Mouse (Mus musculus) layer of hippocampus, adult 2 months (tissue): ENCODE results near the gene Imp4. TPM values are rescaled to one million over a fixed set of nuclear protein-coding genes. Genes with fewer than 3 reads are reported as not detected.
A peak's percentile ranks its signal among the peaks of the same experiment; 100 is the strongest.
"Not testable (repeated sequence)": the region's sequence is repeated elsewhere in the genome, so short reads cannot be mapped to it uniquely, and the experiment has no call there.

Experiments used
- DNase-seq, 2 experiments: peaks; one replicate each; pipeline ENCODE4 v3.0.0; 2022; ENCODE audit warnings: low spot score in 2 of 2
- H3K27ac ChIP-seq: fragments of 200-600 bp; 2 replicates; pipeline ENCODE4 v1.8.1; 2022
- H3K4me3 ChIP-seq: fragments of 200-600 bp; 2 replicates; pipeline ENCODE4 v1.8.1; 2022; ENCODE audit warnings: mild to moderate bottlenecking
- CTCF ChIP-seq: fragments of 200-600 bp; conservative IDR thresholded peaks from 2 replicates; pipeline ENCODE4 v1.8.1; 2022; ENCODE audit warnings: antibody characterized with exemption, mild to moderate bottlenecking, moderate library complexity
- total RNA-seq, 2 experiments: library from RNA; stranded (reverse); gene quantifications; 2 replicates each; pipeline ENCODE4 v1.2.3; 2021

Imp4 gene
- total RNA-seq, 2 experiments from 2014 or later = 34.5 to 36.6 TPM

GRCm38 (mm10) chr1:34435371-34436120 lies 4.1 kb upstream of the Imp4 start:
- Histone ChIP-seq H3K27ac (peak overlapping the region; percentile 89), H3K4me3 (peak overlapping the region; percentile 80)
- no peak for DNase-seq
- TF ChIP-seq CTCF = no peak

DNA sequence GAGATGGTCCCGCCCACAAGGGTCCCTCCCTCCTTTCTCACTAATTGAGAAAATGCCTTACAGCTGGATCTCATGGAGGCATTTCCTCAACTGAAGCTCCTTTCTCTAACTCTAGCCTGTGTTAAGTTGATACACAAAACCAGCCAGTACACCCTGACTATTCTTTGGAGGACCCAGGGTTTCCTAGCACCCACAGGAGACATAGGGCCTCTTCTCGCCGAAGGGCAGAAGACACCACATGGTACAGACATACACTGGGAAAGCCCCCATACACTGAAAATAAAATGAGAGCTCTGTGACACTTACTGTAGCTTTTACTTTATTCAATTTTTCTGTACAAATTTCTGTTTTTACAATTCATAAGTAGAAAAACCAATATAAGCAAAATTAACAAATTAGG lies 3.3 kb upstream of the Imp4 start:
- Histone ChIP-seq H3K4me3 (no peak overlapping the region), H3K27ac (no peak overlapping the region)
- no peak for DNase-seq
- no peak for TF ChIP-seq CTCF

- not testable (repeated sequence) for H3K27ac ChIP-seq, H3K4me3 ChIP-seq, DNase-seq
Observed at GRCm38 (mm10) chr1:34437366-34437765, 2.3 kb upstream of the Imp4 start.

DNA sequence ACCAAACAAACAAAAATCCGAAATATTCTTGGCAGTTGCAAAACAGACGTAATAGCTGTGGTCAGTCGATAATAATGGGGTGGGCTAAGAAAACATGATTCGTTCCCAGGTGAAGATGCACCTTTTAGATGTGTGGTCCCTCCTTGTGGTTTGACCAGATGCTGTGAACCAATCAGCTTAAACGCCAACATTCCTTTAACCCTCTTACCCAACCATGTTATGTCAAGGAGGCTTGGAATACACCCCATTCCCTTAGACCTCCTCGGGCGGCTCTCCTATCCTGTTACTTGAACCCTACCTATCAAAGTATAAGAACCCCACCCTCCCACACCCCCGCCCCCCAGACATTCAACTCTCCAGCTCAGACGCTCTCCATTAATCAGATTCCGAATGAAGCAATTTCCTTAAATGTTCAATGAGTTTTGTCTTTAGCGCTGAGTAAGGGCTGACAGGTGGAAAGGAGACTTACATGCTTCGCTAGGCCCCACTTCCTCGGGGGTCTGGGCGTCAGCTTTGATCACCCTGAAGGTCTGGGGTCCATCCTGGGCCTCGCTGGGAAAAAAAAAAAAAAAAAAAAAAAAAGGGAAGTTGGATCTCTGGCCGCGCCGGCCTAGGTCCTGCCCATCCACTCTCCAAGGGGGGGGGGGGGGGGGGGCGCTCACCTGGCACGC lies 1.1 kb upstream of the Imp4 start:
- no peak for TF ChIP-seq CTCF
- Histone ChIP-seq H3K27ac (no peak overlapping the region), H3K4me3 (peak overlapping the region; percentile 81)
- DNase-seq = no peak

DNA sequence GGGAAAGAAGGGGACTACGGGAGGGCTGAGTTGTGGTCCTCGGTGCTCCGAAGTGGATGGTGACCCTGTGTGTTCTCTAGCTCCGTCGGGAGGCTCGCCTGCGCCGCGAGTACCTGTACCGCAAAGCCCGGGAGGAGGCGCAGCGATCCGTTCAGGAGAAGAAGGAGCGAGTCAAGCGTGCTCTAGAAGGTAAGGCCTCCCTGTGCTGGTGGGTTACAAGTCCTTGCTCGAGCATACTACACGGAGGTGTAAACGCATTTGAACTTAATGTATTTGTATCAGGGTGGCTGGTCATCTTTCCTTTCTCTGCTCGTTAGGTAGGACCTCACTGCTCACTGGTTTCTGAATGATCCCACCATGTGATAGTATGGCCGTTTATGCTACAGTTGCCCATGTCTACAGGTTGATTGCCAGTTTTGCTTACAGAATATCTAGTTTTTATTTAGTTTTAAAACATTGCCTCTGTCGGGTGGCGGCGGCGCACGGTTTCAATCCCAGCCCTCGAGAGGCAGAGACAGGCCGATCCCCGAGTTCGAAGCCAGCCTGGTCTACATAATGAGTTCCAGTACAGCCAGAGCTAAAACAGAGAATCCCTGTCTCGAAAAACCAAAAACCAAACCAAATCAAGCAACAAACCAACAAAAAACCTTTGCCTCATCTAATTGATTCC lies 445 bp downstream of the Imp4 start:
- peak; percentile 60 for TF ChIP-seq CTCF
- Histone ChIP-seq H3K27ac (peak overlapping the region; percentile 97), H3K4me3 (peak overlapping the region; percentile 81)
- no peak for DNase-seq

GRCm38 (mm10) chr1:34443124-34443523 lies 3.5 kb downstream of the Imp4 start:
- DNase-seq = no peak
- Histone ChIP-seq H3K27ac (no peak overlapping the region), H3K4me3 (no peak overlapping the region)
- TF ChIP-seq CTCF = peak; percentile 19; the same call in 1 of the 2 replicates

DNA sequence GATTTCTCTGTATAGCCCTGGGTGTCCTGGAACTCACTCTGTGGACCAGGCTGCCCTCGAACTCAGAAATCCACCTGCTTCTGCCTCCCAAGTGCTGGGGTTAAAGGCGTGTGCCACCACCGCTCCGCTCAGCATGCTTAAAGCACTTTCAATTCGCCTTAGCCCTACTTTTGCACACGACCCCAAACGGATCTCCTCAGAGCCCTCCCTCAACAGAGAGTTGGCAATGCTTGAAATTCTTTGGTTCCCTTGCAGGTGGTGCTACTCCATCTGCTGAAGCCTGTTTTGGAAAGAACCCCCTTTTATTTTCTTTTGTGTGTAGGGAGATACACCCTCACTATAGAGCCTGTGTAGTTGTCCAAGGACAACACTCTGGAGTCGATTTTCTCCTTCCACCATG lies 18.8 kb downstream of the Imp4 start:
- no peak overlapping the region for H3K4me3 ChIP-seq
- no peak for TF ChIP-seq CTCF
- no peak for DNase-seq
- H3K27ac ChIP-seq = no peak overlapping the region

DNA sequence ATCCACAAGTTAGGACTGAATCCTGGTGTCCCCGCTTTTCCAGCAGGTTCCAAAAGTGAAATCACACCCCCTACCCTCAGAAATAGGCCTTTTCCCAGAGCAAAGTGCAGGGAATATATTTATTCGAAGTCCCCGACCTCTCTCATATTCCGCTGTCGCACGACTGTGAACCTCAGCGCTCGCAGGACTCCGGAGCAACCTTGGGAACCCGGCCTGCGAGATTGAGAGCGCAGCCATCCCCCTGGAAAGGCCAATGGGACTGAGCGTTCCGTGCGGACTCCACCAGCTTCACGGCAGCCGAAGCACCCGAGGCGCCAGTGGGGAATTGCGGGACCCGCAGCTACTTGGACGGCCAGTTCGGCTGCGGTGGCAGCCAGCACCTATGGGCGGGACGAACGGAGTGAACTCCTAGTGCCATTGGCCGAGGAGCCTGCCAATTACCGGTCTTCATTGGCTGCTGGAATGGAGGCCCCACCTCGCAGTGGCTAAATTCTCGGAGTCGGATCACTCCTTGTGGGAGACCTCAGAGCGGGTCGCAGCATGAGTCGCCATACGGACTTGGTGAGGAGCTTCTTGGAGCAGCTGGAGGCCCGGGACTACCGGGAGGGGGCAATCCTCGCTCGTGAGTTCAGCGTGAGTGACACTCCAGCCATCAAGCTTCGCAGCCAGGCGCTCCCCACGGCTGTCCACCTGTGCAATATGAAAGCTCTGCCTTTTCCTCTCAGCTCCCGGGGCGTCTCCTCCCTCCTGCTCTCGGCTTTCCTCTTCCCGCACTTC lies 19.8 kb downstream of the Imp4 start, which contains the start of gene Ptpn18:
Ptpn18 (plus strand) TSS at position 479 of the 777 bp plus-strand sequence.
- H3K27ac ChIP-seq = no peak within 1 kb of the TSS
- peak; percentile 80 to 90 for DNase-seq
- peak within 1 kb of the TSS; percentile 60 for H3K4me3 ChIP-seq
- TF ChIP-seq CTCF = peak; percentile 46

DNA sequence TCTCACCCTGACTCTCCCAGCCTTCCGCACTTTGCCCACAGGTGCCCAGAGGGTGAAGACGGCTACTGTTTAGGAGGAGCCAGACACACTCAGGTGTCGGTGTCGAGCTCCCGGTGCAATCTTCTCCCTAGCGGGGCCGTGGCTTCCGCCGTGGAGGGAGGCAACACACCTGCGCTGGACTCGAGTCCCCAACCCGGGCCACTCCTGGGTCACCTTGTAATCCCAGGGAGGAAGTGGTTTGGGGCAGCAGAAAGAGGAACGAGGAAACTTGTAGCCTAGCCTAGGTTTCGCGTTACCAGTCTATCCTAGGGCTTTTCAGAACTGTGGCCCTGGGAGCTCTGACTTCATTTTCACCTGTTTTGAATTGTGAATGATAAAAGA lies 20.4 kb downstream of the Imp4 start:
- no peak for TF ChIP-seq CTCF
- no peak for DNase-seq
- H3K27ac ChIP-seq = no peak overlapping the region
- peak overlapping the region; percentile 60 for H3K4me3 ChIP-seq

DNA sequence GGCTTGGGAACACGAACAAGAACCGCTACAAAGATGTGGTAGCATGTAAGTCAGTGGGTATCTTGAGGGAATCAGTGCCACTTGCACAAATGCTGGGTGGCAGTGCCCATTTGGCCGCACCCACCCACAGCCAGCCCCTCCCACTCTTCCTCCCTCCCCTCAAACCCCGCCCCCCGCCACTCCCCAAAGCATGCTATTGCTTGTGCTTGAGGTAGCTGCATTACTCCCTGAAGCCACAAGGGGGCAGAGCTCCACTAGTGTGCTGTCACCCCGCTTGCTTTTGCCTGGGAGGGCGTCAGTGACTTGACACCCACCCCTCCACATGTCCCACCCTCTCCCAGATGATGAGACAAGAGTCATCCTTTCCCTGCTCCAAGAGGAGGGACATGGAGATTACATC lies 23.1 kb downstream of the Imp4 start:
- DNase-seq = peak; percentile 48 to 76
- TF ChIP-seq CTCF = peak; percentile 77
- Histone ChIP-seq H3K27ac (no peak overlapping the region), H3K4me3 (no peak overlapping the region)

DNA sequence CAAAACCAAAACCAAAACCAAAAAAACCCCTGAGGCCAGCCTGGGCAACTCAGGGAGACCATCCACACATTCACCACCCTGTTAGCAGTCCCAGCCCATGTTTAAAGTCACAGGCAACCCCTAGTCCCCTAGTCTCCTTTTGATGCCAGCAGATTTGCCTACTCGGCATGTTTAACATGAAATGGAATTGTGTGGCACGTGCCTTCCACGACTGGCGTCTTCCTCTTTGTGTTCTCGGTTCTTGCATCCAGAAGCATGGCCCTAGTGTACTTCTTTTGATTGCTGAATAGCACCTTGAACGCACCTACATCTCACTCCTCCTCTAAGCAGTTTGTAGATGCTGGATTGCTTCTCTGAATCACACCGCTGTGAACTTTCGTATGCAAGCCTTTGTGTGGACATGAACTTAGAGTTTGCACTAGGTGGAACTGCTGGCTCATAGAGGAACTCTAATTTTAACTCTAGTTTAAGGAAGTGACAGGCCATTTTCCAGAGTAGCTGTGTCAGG lies 24.7 kb downstream of the Imp4 start:
- no peak for TF ChIP-seq CTCF
- DNase-seq = no peak
- no peak overlapping the region for H3K4me3 ChIP-seq
- no peak overlapping the region for H3K27ac ChIP-seq

GRCm38 (mm10) chr1:34465445-34465844 lies 25.8 kb downstream of the Imp4 start:
- H3K27ac ChIP-seq = no peak overlapping the region
- no peak for DNase-seq
- no peak overlapping the region for H3K4me3 ChIP-seq
- TF ChIP-seq CTCF = no peak

DNA sequence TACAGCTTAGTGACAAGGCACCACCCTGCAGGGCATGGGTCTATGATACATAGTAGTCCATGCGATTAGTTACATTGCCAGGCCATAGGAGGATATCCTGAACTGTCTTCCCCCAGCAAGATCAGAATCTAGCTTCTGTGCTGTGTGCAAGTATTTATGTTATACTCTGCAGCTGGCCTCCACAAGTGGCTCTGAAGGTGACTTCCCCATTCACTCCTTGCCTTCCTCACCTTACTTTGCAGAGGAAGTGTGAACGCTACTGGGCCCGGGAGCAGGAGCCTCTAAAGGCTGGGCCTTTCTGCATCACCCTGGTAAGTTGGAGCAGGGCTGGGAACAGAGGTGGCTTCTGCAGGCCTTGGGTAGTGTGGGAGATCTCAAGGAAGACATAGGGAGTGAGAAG lies 28.4 kb downstream of the Imp4 start:
- DNase-seq = no peak
- TF ChIP-seq CTCF = no peak

More for the DNA sequence above, 28.4 kb downstream of the Imp4 start:
- Histone ChIP-seq H3K4me3 (no peak overlapping the region), H3K27ac (no peak overlapping the region)
